Mouse (Mus musculus): ENCODE results near the gene Stk38l.

The Stk38l gene

DNA sequence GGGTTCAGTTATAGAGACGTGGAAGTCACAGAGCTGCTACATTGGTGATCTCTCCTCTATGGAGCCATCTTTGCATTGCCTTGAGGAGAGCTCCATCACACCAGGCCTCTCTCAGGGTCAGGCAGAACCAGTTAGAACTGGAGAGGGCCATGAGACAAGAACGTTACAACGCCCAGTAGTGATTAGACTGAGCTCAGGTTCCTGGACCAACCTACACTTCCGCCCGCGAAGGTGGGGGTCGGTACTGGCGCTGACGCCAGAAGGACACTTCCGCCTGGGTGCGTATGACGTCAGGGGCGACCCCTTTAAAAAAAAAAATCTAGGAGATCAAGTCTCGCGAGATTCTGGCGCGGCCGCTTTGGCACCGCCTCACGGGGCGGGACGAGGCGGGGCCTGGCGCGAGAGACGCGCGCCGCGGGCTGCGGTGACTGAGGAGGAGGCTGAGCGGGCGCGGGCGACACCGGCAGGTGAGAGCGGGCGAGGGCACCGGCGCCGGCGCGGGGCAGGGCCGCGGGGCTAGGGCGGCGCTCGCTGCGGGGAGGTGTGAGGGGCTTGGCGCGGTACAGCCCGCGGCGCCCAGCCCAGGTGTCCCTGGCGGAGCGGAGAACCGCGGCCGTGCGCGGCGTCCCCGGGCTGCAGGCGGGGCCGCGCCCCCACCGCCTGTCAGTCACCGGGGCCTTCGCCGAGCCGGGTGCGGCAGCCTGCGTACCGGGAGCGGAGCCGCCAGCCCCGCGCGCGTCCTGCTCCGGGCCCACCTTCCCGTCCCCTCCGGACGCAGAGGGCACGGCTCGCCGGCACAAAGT lies at the start of gene Stk38l:
Gene Stk38l (plus strand): TSS at position 415 of the 803 bp plus-strand sequence.
- DNase-seq (ENCODE audit: low spot score), result peak; percentile 95

DNA sequence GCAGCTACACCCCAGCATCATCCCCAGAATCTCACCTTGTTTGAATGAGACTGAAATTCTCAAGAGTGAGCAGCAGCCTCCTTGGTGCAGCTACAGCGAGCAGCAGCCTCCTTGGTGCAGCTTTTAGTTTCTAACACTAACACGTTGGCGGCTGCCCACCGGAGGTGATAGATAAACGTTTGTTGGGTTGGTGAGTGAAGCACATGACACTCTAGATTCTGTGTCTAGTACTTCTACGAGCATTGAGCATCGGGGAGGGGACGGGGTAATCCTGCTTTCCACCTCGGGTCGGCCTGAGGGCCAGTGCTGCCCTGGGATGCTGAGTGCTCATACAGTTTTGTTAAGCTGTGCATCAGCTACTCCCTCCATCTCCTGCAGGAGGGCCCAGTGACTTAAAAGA lies 47.9 kb upstream of the Stk38l start:
- DNase-seq (ENCODE audit: low spot score), result no peak

- no peak for DNase-seq (ENCODE audit: low spot score)
Observed at GRCm38 (mm10) chr6:146678136-146679070, 46.4 kb upstream of the Stk38l start.

- DNase-seq (ENCODE audit: low spot score), result no peak
Observed at GRCm38 (mm10) chr6:146683881-146684280, 40.9 kb upstream of the Stk38l start.

- DNase-seq (ENCODE audit: low spot score), result peak; percentile 27
Observed at GRCm38 (mm10) chr6:146685781-146686308, 39.0 kb upstream of the Stk38l start.

- no peak for DNase-seq (ENCODE audit: low spot score)
Observed at GRCm38 (mm10) chr6:146686463-146687196, 38.2 kb upstream of the Stk38l start.

- DNase-seq (ENCODE audit: low spot score), result no peak
Observed at GRCm38 (mm10) chr6:146688010-146688409, 36.8 kb upstream of the Stk38l start.

- DNase-seq (ENCODE audit: low spot score), result no peak
Observed at GRCm38 (mm10) chr6:146688861-146689260, 35.9 kb upstream of the Stk38l start.

- no peak for DNase-seq (ENCODE audit: low spot score)
Observed at GRCm38 (mm10) chr6:146697767-146698166, 27.0 kb upstream of the Stk38l start.

DNA sequence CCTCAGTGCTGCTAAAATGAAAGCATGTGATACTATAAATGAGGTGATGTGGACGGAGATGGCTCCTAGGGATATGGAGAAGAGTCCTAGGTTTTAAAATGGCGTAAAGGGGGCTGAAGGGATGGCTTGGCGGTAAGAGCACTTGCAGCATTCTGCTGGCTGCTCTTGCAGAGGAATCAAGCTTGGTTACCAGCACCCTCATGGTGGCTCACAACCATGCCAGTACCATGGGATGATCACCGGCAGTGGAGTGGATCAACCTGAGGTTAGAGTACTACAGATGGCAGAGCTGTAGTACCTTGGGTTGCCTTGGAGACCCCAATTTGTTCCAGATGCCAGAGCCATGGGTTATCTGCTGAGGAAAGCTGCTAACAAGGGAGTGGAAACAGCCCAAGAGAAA lies 26.4 kb upstream of the Stk38l start:
- DNase-seq (ENCODE audit: low spot score), result no peak

DNA sequence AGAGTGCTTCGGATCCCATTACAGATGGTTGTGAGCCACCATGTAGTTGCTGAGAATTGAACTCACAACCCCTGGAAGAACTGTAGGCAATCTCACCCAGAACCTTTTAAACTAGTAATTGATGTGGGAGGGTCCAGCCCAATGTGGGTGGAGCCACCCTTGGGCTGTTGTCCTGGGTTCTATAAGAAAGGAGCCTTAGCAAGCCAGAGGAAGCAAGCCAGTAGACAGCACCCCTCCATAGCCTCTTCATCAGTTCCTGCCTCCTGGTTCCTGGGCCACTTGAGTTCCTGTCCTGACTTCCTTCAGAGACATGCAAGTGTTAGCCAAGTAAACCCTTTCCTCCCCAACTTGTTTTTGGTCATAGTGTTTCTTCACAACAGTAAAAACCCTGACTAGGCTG lies 24.3 kb upstream of the Stk38l start:
- no peak for DNase-seq (ENCODE audit: low spot score)

DNA sequence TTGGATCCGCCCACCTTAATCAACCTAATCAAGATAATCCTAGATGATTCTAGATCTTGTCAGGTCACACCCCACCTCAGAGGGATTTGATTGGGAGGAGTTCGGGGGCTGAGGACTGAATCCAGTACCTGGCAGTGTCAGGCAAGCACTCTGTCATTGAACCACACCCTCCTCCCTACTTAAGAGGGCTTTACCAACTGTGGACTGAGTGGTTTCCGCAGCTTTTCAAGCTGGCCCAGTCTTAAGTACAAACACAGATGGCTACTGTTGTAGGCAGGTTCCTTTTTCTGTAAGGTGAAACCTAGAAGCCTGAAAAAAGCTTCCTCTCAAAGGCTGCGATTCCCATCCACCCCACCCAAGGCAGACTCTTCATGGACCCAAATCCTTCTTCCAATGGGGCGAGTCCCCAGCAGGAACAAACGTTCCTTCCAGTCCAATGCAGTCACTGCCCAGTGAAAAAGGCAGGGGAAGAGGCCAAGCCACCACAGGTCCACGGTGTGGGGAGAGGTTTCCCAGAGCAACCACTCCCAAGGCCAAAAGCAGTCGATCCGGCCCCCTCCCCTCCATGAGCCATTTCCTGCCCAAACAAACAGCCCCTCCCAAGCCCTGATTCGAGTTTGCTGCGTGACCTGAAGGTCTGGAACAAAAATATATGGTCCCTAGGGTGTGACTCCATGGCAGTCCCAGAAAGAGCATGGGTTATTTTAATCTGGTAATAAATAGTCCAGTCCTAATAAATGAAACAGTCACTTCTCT lies 22.5 kb upstream of the Stk38l start:
- no peak for DNase-seq (ENCODE audit: low spot score)

DNA sequence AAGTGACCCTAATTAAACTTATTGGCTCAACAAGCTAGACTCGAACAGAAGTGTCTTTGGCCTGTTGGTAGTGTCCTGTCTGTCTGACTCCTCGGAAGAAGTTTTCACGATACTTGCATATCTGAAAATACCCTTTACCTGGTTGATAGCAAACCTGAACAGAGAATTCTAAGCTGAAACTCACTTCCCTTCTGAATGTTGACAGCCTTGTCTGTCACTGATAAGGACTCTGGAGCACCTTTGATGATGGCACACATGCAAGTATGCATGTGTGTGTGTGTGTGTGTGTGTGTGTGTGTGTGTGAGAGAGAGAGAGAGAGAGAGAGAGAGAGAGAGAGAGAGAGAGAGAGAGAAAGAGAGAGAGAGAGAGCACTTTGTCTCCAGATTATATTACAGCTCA lies 21.4 kb upstream of the Stk38l start:
- no peak for DNase-seq (ENCODE audit: low spot score)

GRCm38 (mm10) chr6:146705631-146706030 lies 19.2 kb upstream of the Stk38l start:
- DNase-seq (ENCODE audit: low spot score), result no peak

DNA sequence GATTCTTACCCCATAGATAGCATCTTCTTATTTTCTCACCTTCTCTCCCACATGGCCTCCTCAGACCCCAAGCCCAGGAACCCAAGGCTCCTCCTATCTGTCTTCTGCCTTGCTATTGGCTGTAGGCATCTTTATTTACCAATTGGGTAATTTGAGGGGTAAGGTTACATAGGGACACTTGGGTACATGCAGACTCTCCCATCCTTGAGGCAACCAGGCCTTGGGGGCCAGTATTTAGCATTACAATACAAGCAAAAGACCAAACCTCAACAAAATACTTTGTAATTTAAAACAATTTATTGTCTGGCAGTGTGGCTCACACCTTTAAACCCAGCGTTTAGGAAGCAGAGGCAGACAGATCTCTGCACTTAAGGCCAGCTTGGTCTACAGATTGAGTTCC lies 5.2 kb upstream of the Stk38l start:
- DNase-seq (ENCODE audit: low spot score), result no peak

- DNase-seq (ENCODE audit: low spot score), result no peak
Observed at GRCm38 (mm10) chr6:146723805-146724204, 990 bp upstream of the Stk38l start.

GRCm38 (mm10) chr6:146725384-146725791 lies 593 bp downstream of the Stk38l start:
- peak; percentile 57 for DNase-seq (ENCODE audit: low spot score)

- no peak for DNase-seq (ENCODE audit: low spot score)
Observed at GRCm38 (mm10) chr6:146731031-146731430, 6.2 kb downstream of the Stk38l start.

DNA sequence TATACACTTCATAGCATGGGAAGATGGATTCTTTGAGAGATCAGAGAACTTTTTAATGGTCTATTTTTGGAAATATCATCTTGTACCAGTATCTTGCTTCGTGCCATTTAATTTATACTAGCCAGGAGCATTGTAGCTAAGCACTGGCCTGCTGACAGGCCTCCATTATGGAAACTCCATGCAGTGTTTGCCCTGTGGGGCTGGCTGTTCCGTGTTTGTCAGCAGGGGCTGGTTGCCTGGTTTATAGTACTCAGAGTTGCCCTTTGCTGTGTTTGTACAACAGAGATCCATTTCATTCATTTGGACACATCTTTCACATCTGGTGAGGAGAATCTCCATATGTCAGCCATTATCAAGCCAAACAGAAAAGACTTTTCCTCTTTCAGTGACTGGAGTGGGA lies 6.9 kb downstream of the Stk38l start:
- DNase-seq (ENCODE audit: low spot score), result no peak

DNA sequence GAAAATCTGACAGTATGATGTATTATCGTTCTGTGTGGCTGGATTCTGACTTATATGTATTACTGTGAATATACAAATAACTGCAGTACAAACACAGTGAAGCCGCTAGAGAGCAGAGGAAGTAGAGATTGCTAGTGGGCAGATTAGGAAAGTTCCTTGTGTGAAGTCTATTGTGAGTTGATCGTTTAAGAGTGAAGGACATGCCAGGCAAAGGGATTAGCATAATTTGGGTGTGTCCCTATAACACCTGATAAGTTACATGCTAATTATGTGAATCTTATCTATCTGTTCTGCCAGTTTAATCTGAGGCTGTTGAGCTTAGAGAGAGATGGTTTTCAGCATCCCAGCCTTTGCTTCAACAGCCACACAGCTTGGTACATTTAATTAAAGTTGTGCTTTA lies 7.4 kb downstream of the Stk38l start:
- no peak for DNase-seq (ENCODE audit: low spot score)

DNA sequence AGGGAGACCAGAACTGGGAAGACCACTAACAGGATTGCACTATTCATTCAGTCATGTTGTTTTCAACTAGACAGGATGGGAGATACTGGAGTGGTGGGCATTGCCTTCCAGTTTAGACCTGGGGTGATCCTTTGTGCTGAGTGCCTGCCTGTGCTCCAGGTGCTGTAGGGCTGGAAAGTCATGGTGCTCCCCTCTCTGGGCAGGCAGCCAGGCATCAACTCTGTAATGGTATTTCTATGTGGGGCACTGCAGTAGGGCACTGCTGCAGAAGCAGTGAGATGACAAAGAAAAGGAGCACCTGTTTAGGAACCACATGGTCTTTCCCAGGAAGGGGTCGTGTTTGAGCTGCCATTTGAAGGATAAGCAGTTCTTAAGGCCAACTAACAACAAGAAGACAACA lies 7.9 kb downstream of the Stk38l start:
- DNase-seq (ENCODE audit: low spot score), result no peak
